Mouse (Mus musculus): Measurements from ENCODE around the gene Ppcdc.

- TF ChIP-seq E2F4 (IDR thresholded peaks at IDR 0.05; ENCODE audit: insufficient read depth) (no peak), MAX (IDR thresholded peaks at IDR 0.05; ENCODE audit: low read depth) (no peak), MYOD1 (IDR thresholded peaks at IDR 0.05; ENCODE audit: control insufficient read depth in 1 of 3, insufficient read length in 2 of 3, low read depth in 2 of 3) (no peak), POLR2A (IDR thresholded peaks at IDR 0.05; ENCODE audit: insufficient read length, low read depth) (no peak), TCF12 (IDR thresholded peaks at IDR 0.05; ENCODE audit: insufficient read depth, poor library complexity, severe bottlenecking) (no peak), CEBPB (IDR thresholded peaks at IDR 0.05; ENCODE audit: insufficient read depth, poor library complexity, severe bottlenecking) (no peak), SRF (IDR thresholded peaks at IDR 0.05; ENCODE audit: control insufficient read depth, insufficient read length, low read depth) (no peak), REST (IDR thresholded peaks at IDR 0.05; ENCODE audit: insufficient read depth, insufficient read length) (no peak), POLR2AphosphoS2 (IDR thresholded peaks at IDR 0.05; ENCODE audit: insufficient read length, low read depth) (no peak), TCF3 (IDR thresholded peaks at IDR 0.05; ENCODE audit: insufficient read length, low read depth) (no peak), USF1 (IDR thresholded peaks at IDR 0.05; ENCODE audit: low read depth) (no peak), MYOG (IDR thresholded peaks at IDR 0.05; ENCODE audit: control insufficient read depth in 1 of 3, insufficient read depth in 1 of 3, insufficient read length in 2 of 3, low read depth in 2 of 3) (no peak)
Measured at GRCm38 (mm10) chr9:57345902-57346301, 94.0 kb downstream of the Ppcdc start.

Measured in myocyte (in vitro differentiated cells).